Comparison of ENCODE assay signal across 9 mouse cellular contexts in genomic region chr9:99098482-99099129, GRCm38 (mm10). TPM values are rescaled to one million over a fixed set of nuclear protein-coding genes. Genes with fewer than 3 reads are reported as not detected.
A peak's percentile ranks its signal among the peaks of the same experiment; 100 is the strongest.
DNase-seq lines count a peak whose midpoint lies in the region; ATAC-seq and TF ChIP-seq lines count a peak whose summit lies in the region.
"Had no signal": no experiment of that assay in that cellular context is flagged by ENCODE, and none has a peak within 500 bp of the region (broad histone marks: within the 10 kb centered on the region; RNA-seq: fewer than 3 reads in every experiment).

No protein-coding gene starts in this region.

- H3K27ac ChIP-seq in layer of hippocampus, adult 2 months: peak overlapping the region; percentile 52; the same call in 1 of the 2 replicates
- peak overlapping the region; percentile 72 for H3K27ac ChIP-seq in embryonic facial prominence, embryonic 10.5 days (replicated peaks)
- peak overlapping the region; percentile 20; the same call in 1 of the 2 replicates for H3K27ac ChIP-seq in kidney, postnatal 0 days
- no peak overlapping the region for H3K27ac ChIP-seq in hindbrain, embryonic 13.5 days
- H3K27ac ChIP-seq in midbrain, embryonic 14.5 days (replicated peaks; ENCODE audit: low read depth, low read length): no peak overlapping the region

- peaks cover 24% of the 10 kb centered on the region for H3K4me1 ChIP-seq in embryonic facial prominence, embryonic 10.5 days
- 0 out of 2 replicates have a peak, but pooled peaks cover 2% of the 10 kb centered on the region for H3K4me1 ChIP-seq in kidney, postnatal 0 days (replicated peaks; ENCODE audit: insufficient read depth, low read length)
- 0 out of 2 replicates have a peak, but pooled peaks cover 8% of the 10 kb centered on the region for H3K4me1 ChIP-seq in hindbrain, embryonic 13.5 days (replicated peaks)
- no peaks in the 10 kb centered on the region for H3K4me1 ChIP-seq in midbrain, embryonic 14.5 days (ENCODE audit: control insufficient read depth, insufficient read depth, low read length)

- H3K9ac ChIP-seq in kidney, postnatal 0 days (ENCODE audit: low read depth, low read length): no peak overlapping the region
- no peak overlapping the region for H3K9ac ChIP-seq in hindbrain, embryonic 13.5 days
- no peak overlapping the region for H3K9ac ChIP-seq in midbrain, embryonic 14.5 days (replicated peaks; ENCODE audit: low read length)

- TF ChIP-seq CTCF in layer of hippocampus, adult 2 months (conservative IDR thresholded peaks at IDR 0.05): no peak
- TF ChIP-seq CTCF in kidney, postnatal 0 days (IDR thresholded peaks at IDR 0.05; ENCODE audit: low read depth): 0 out of 2 replicates have a peak, but pooled peaks have one; percentile 7

- WGBS in embryonic facial prominence, embryonic 10.5 days: 25% methylated on average over 11 of the region's 11 CpGs
- WGBS in kidney, postnatal 0 days: 30% methylated on average over 11 of the region's 11 CpGs
- 57% methylated on average over 11 of the region's 11 CpGs for WGBS in hindbrain, embryonic 13.5 days
- 81% methylated on average over 11 of the region's 11 CpGs for WGBS in midbrain, embryonic 14.5 days

- H3K36me3 ChIP-seq in embryonic facial prominence, embryonic 10.5 days (replicated peaks): 0 out of 2 replicates have a peak, but pooled peaks cover under 1% of the 10 kb centered on the region
- H3K36me3 ChIP-seq in kidney, postnatal 0 days (ENCODE audit: insufficient read depth, low read length): no peaks in the 10 kb centered on the region
- H3K36me3 ChIP-seq in hindbrain, embryonic 13.5 days: peaks cover 4% of the 10 kb centered on the region; the same call in 1 of the 2 replicates
- H3K36me3 ChIP-seq in midbrain, embryonic 14.5 days (ENCODE audit: control insufficient read depth, insufficient read depth, low read length): 0 out of 2 replicates have a peak, but pooled peaks cover 4% of the 10 kb centered on the region

- H3K4me3 ChIP-seq in layer of hippocampus, adult 2 months: no peak overlapping the region
- no peak overlapping the region for H3K4me3 ChIP-seq in embryonic facial prominence, embryonic 10.5 days
- H3K4me3 ChIP-seq in kidney, postnatal 0 days (replicated peaks; ENCODE audit: low read depth, low read length): no peak overlapping the region
- H3K4me3 ChIP-seq in hindbrain, embryonic 13.5 days: no peak overlapping the region
- H3K4me3 ChIP-seq in midbrain, embryonic 14.5 days (replicated peaks; ENCODE audit: low read depth, low read length): no peak overlapping the region

- no peaks in the 10 kb centered on the region for H3K27me3 ChIP-seq in embryonic facial prominence, embryonic 10.5 days (replicated peaks; ENCODE audit: low read depth, poor library complexity, severe bottlenecking)
- no peaks in the 10 kb centered on the region for H3K27me3 ChIP-seq in kidney, postnatal 0 days (ENCODE audit: insufficient read depth, low read length)
- H3K27me3 ChIP-seq in hindbrain, embryonic 13.5 days: no peaks in the 10 kb centered on the region
- no peaks in the 10 kb centered on the region for H3K27me3 ChIP-seq in midbrain, embryonic 14.5 days (ENCODE audit: control insufficient read depth, insufficient read depth, low read length)

- no peak for ATAC-seq in kidney, postnatal 0 days (replicated peaks; ENCODE audit: low FRiP score, low read depth)
- peak; percentile 83 for ATAC-seq in megakaryocyte progenitor cell, adult 5-6 weeks (replicated peaks; ENCODE audit: poor library complexity)
- no peak for ATAC-seq in hindbrain, embryonic 13.5 days (ENCODE audit: low FRiP score)
- no peak for ATAC-seq in midbrain, embryonic 14.5 days (ENCODE audit: low FRiP score, low TSS enrichment)

- H3K4me2 ChIP-seq in kidney, postnatal 0 days (ENCODE audit: low read length): no peak overlapping the region
- H3K4me2 ChIP-seq in hindbrain, embryonic 13.5 days: no peak overlapping the region
- no peak overlapping the region for H3K4me2 ChIP-seq in midbrain, embryonic 14.5 days (ENCODE audit: low read length)

- DNase-seq in layer of hippocampus, adult 2 months (ENCODE audit: low spot score in 2 of 2): no peak
- DNase-seq in layer of hippocampus, adult 11-12 months (ENCODE audit: low spot score): no peak
- DNase-seq in embryonic facial prominence, embryonic 10.5 days (ENCODE audit: low spot score): no peak
- peak; percentile 52 for DNase-seq in kidney, postnatal 0 days (ENCODE audit: low spot score)
- DNase-seq in cerebellum, postnatal 10 days: no peak
- no peak for DNase-seq in midbrain, embryonic 14.5 days
- DNase-seq: thymus, adult 18-20 months had no signal

- H3K9me3 ChIP-seq in embryonic facial prominence, embryonic 10.5 days: no peaks in the 10 kb centered on the region
- no peaks in the 10 kb centered on the region for H3K9me3 ChIP-seq in kidney, postnatal 0 days (replicated peaks; ENCODE audit: low read length)
- no peaks in the 10 kb centered on the region for H3K9me3 ChIP-seq in hindbrain, embryonic 13.5 days
- no peaks in the 10 kb centered on the region for H3K9me3 ChIP-seq in midbrain, embryonic 14.5 days (ENCODE audit: control insufficient read depth, low read length)

RNA-seq across cellular contexts. Expression of gene Pik3cb, which starts 41.8 kb away (rescaled TPM):
- 10 to 100 TPM; 28.2 to 28.3 TPM for total RNA-seq in layer of hippocampus, adult 2 months (2021)
- 1.3 and 1.4 TPM in 2 replicates for polyA plus RNA-seq in embryonic facial prominence, embryonic 10.5 days (2016; fragmentation: Nextera tagmentation; extraction: Ambion mirVana)
- polyA plus RNA-seq in kidney, postnatal 0 days (2015; fragmentation: Nextera tagmentation; extraction: Ambion mirVana): 1.3 and 1.9 TPM in 2 replicates
- 12.3 and 13.5 TPM in 2 replicates for total RNA-seq in megakaryocyte progenitor cell, adult 5-6 weeks (2015)
- 4.6 and 5.3 TPM in 2 replicates for total RNA-seq in megakaryocyte progenitor cell, adult 5-6 weeks (2017)
- 3.2 and 4.3 TPM in 2 replicates for polyA plus RNA-seq in hindbrain, embryonic 13.5 days (2015; fragmentation: Nextera tagmentation; extraction: Ambion mirVana)
- 4.7 and 5.9 TPM in 2 replicates for polyA plus RNA-seq in midbrain, embryonic 14.5 days (2014; fragmentation: Nextera tagmentation; extraction: Ambion mirVana)

Comparison
In these comparisons a context has a peak if more than half of its experiments do, and no peak if none do; other contexts are left out.
1. H3K27ac ChIP-seq: peak in layer of hippocampus, adult 2 months (single experiment), embryonic facial prominence, embryonic 10.5 days (single experiment) and kidney, postnatal 0 days (single experiment); none in hindbrain, embryonic 13.5 days (single experiment) and midbrain, embryonic 14.5 days (single experiment).